Mouse (Mus musculus) MEL (cell line): Measurements from ENCODE around the gene Map3k1. TPM values are rescaled to one million over a fixed set of nuclear protein-coding genes. Genes with fewer than 3 reads are reported as not detected.
A peak's percentile ranks its signal among the peaks of the same experiment; 100 is the strongest.

Experiments used
- DNase-seq: peaks from one replicate; pipeline ENCODE4 v3.0.0; 2011; ENCODE audit warnings: low read depth, low spot score
- H3K27ac ChIP-seq: 2 replicates; pipeline ENCODE4 v1.5.1; 2012; ENCODE audit warnings: low read depth, mild to moderate bottlenecking, control low read depth, low read length, moderate library complexity; ENCODE audit not compliant: control insufficient read depth
- H3K27me3 ChIP-seq, 2 experiments: fragments of 150-350 bp in 1 of 2; sonication (generic) in 1 of 2; 2 replicates each; pipeline ENCODE4 v1.6.1; 2012; ENCODE audit warnings: low read length in 2 of 2, mild to moderate bottlenecking in 2 of 2, improper control_type of control experiment in 1 of 2, moderate library complexity in 1 of 2; ENCODE audit not compliant: insufficient read depth in 2 of 2, control insufficient read depth in 1 of 2
- H3K36me3 ChIP-seq, 2 experiments: 2 replicates each; pipeline ENCODE4 v1.6.1; 2012 to 2014; ENCODE audit warnings: low read length in 2 of 2, improper control_type of control experiment in 1 of 2, inconsistent platforms in 1 of 2, mild to moderate bottlenecking in 1 of 2; ENCODE audit not compliant: insufficient read depth in 2 of 2, control insufficient read depth in 1 of 2
- H3K4me1 ChIP-seq, 2 experiments: fragments of 150-350 bp in 1 of 2; sonication (generic) in 1 of 2; 2 replicates each; pipeline ENCODE4 v1.6.1; 2012; ENCODE audit warnings: low read length in 2 of 2, improper control_type of control experiment in 1 of 2, mild to moderate bottlenecking in 1 of 2; ENCODE audit not compliant: insufficient read depth in 2 of 2, control insufficient read depth in 1 of 2
- H3K4me3 ChIP-seq, 2 experiments: fragments of 150-350 bp in 1 of 2; sonication (generic) in 1 of 2; 2 replicates each; pipeline ENCODE4 v1.5.1; 2012; ENCODE audit warnings: low read depth in 2 of 2, low read length in 2 of 2, mild to moderate bottlenecking in 2 of 2, moderate library complexity in 2 of 2, control low read depth in 1 of 2, improper control_type of control experiment in 1 of 2; ENCODE audit not compliant: control insufficient read depth in 1 of 2, insufficient read depth in 1 of 2
- H3K79me2 ChIP-seq: 2 replicates; pipeline ENCODE4 v1.6.1; 2012; ENCODE audit warnings: mild to moderate bottlenecking, low read length, moderate library complexity; ENCODE audit not compliant: control insufficient read depth, poor library complexity, insufficient read depth
- H3K9ac ChIP-seq: 2 replicates; pipeline ENCODE4 v1.6.1; 2012; ENCODE audit warnings: low read depth, mild to moderate bottlenecking, control low read depth, low read length, moderate library complexity; ENCODE audit not compliant: control insufficient read depth, poor library complexity, severe bottlenecking
- H3K9me3 ChIP-seq: fragments of 150-350 bp; sonication (generic); replicated peaks from 2 replicates; pipeline ENCODE4 v1.6.1; 2012; ENCODE audit warnings: mild to moderate bottlenecking, low read length, improper control_type of control experiment, moderate library complexity; ENCODE audit not compliant: insufficient read depth
- BHLHE40 ChIP-seq: IDR thresholded peaks from 2 replicates; pipeline ENCODE4 v1.6.1; 2012; ENCODE audit warnings: low read depth, mild to moderate bottlenecking, inconsistent platforms, low read length, improper control_type of control experiment, borderline replicate concordance
- E2F4 ChIP-seq: IDR thresholded peaks from 2 replicates; pipeline ENCODE4 v1.6.1; 2011; ENCODE audit warnings: low read depth, low read length, improper control_type of control experiment, borderline replicate concordance
- ELF1 ChIP-seq: IDR thresholded peaks from 2 replicates; pipeline ENCODE4 v1.6.1; 2014; ENCODE audit warnings: low read depth, mild to moderate bottlenecking, inconsistent platforms, low read length, improper control_type of control experiment, moderate library complexity
- EP300 ChIP-seq, 2 experiments: IDR thresholded peaks; 2 replicates each; pipeline ENCODE4 v1.6.1; 2011; ENCODE audit warnings: improper control_type of control experiment in 2 of 2, low read length in 2 of 2, low read depth in 1 of 2, mild to moderate bottlenecking in 1 of 2
- GATA1 ChIP-seq: IDR thresholded peaks from 2 replicates; pipeline ENCODE4 v1.6.1; 2011; ENCODE audit warnings: low read depth, low read length, improper control_type of control experiment
- JUND ChIP-seq: IDR thresholded peaks from 2 replicates; pipeline ENCODE4 v1.6.1; 2011; ENCODE audit warnings: low read depth, mild to moderate bottlenecking, improper control_type of control experiment, low read length
- MAZ ChIP-seq: IDR thresholded peaks from 2 replicates; pipeline ENCODE4 v1.6.1; 2012; ENCODE audit warnings: low read depth, mild to moderate bottlenecking, inconsistent platforms, low read length, improper control_type of control experiment
- MYB ChIP-seq: IDR thresholded peaks from 2 replicates; pipeline ENCODE4 v1.6.1; 2011; ENCODE audit warnings: mild to moderate bottlenecking, low read depth, low read length, improper control_type of control experiment
- MYC ChIP-seq: IDR thresholded peaks from 2 replicates; pipeline ENCODE4 v1.6.1; 2011; ENCODE audit warnings: low read depth, mild to moderate bottlenecking, low read length, improper control_type of control experiment, moderate library complexity
- NELFE ChIP-seq: IDR thresholded peaks from 2 replicates; pipeline ENCODE4 v1.6.1; 2011; ENCODE audit warnings: low read depth, low read length, improper control_type of control experiment
- POLR2AphosphoS2 ChIP-seq: IDR thresholded peaks from 2 replicates; pipeline ENCODE4 v1.6.1; 2011; ENCODE audit warnings: low read length, improper control_type of control experiment
- POLR2AphosphoS5 ChIP-seq: IDR thresholded peaks from 2 replicates; pipeline ENCODE4 v1.6.1; 2012; ENCODE audit warnings: low read depth, borderline replicate concordance, mild to moderate bottlenecking, inconsistent platforms, low read length, moderate library complexity, mixed read lengths
- SMC3 ChIP-seq: IDR thresholded peaks from 2 replicates; pipeline ENCODE4 v1.6.1; 2011; ENCODE audit warnings: low read depth, low read length, improper control_type of control experiment
- TCF12 ChIP-seq: IDR thresholded peaks from 2 replicates; pipeline ENCODE4 v1.6.1; 2014; ENCODE audit warnings: low read depth, mild to moderate bottlenecking, inconsistent platforms, low read length, improper control_type of control experiment, moderate library complexity
- polyA plus RNA-seq, 2 experiments: library from polyadenylated mRNA; stranded (reverse) in 1 of 2; unstranded in 1 of 2; fragments of >175 nt in 1 of 2; fragments of >200 nt in 1 of 2; gene quantifications; 2 replicates each; pipeline versions ENCODE4 v1.2.1 to v1.2.4; 2012; ENCODE audit warnings: low replicate concordance in 2 of 2, low read depth in 1 of 2; ENCODE audit not compliant: insufficient read length in 2 of 2, insufficient read depth in 1 of 2, missing spikeins in 1 of 2
- total RNA-seq: library from RNA; depleted of rRNA; stranded (reverse); fragments of 300-350 nt; gene quantifications from 2 replicates; pipeline ENCODE4 v1.2.3, GENCODE M21; 2012; rRNA removed

The Map3k1 gene
- 4.3 and 7.3 TPM in 2 replicates for total RNA-seq
- polyA plus RNA-seq, result 10 to 100 TPM in 1 of 2 experiments, 1 to 10 TPM in 1; 4.4 to 20.7 TPM

GRCm38 (mm10) chr13:111808637-111809465, at the start of gene Map3k1:
Gene Map3k1 (minus strand): TSS chr13:111808993.
- peaks cover 0 to 5% of the 10 kb centered on the region in 2 experiments; a peak in 2 of 4 replicates for H3K36me3 ChIP-seq
- peak within 1 kb of the TSS; percentile 91 for H3K9ac ChIP-seq
- H3K27me3 ChIP-seq, result peaks cover 10 to 12% of the 10 kb centered on the region in 2 experiments
- no peaks in the 10 kb centered on the region for H3K9me3 ChIP-seq
- H3K4me1 ChIP-seq, result no peaks in the 10 kb centered on the region; a peak in 1 of 4 replicates
- peak within 1 kb of the TSS; percentile 60 for H3K27ac ChIP-seq
- H3K79me2 ChIP-seq, result peaks cover 15% of the 10 kb centered on the region
- H3K4me3 ChIP-seq, result peak within 1 kb of the TSS; percentile 76 to 90
- TF ChIP-seq NELFE (peak; percentile 16; the same call in 1 of the 2 replicates), GATA1 (no peak)
- DNase-seq, result peak; percentile 62

GRCm38 (mm10) chr13:111856786-111857455, 48.1 kb upstream of the Map3k1 start:
- Histone ChIP-seq H3K27me3 (no peaks in the 10 kb centered on the region; a peak in 2 of 4 replicates), H3K9ac (no peak overlapping the region), H3K36me3 (no peaks in the 10 kb centered on the region), H3K27ac (no peak overlapping the region), H3K79me2 (no peaks in the 10 kb centered on the region), H3K4me3 (no peak overlapping the region), H3K4me1 (no peaks in the 10 kb centered on the region), H3K9me3 (no peaks in the 10 kb centered on the region)
- no peak for DNase-seq
- TF ChIP-seq POLR2AphosphoS2 (no peak), TCF12 (no peak), MYB (no peak), MAZ (no peak), POLR2AphosphoS5 (no peak), E2F4 (no peak), JUND (no peak), SMC3 (no peak), MYC (no peak), BHLHE40 (no peak), ELF1 (no peak), EP300 (IDR thresholded peaks at IDR 0.05; ENCODE audit: low read depth in 1 of 2, low read length in 2 of 2) (no peak)
